Mouse (Mus musculus) midbrain, embryonic 12.5 days (tissue): ENCODE measurements at regions not wholly inside any gene's neighbourhood (a gene's known extent, or its start where the extent isn't known, plus 50 kb on each side); places are given as distances from the start of the nearest gene placed in this dataset.

Experiments used
- ATAC-seq: fragments of 200-750 bp; cut with Nextera tagmentation; 2 replicates; pipeline ENCODE4 v1.8.0; 2017; ENCODE audit warnings: low read depth, moderate TSS enrichment, moderate library complexity; ENCODE audit not compliant: low FRiP score
- H3K27ac ChIP-seq: fragments of 300-500 bp; sonication (generic); replicated peaks from 2 replicates; pipeline ENCODE4 v1.5.1; 2016; ENCODE audit warnings: mild to moderate bottlenecking
- H3K27me3 ChIP-seq: fragments of 300-500 bp; sonication (generic); 2 replicates; pipeline ENCODE4 v1.6.1; 2016; ENCODE audit warnings: mild to moderate bottlenecking
- H3K36me3 ChIP-seq: fragments of 300-500 bp; sonication (generic); 2 replicates; pipeline ENCODE4 v1.6.1; 2016
- H3K4me1 ChIP-seq: fragments of 300-500 bp; sonication (generic); 2 replicates; pipeline ENCODE4 v1.6.1; 2016
- H3K4me2 ChIP-seq: fragments of 300-500 bp; sonication (generic); replicated peaks from 2 replicates; pipeline ENCODE4 v1.6.1; 2016; ENCODE audit warnings: mild to moderate bottlenecking, moderate library complexity
- H3K4me3 ChIP-seq: fragments of 300-500 bp; sonication (generic); 2 replicates; pipeline ENCODE4 v1.5.1; 2016; ENCODE audit warnings: mild to moderate bottlenecking
- H3K9ac ChIP-seq: fragments of 300-500 bp; sonication (generic); replicated peaks from 2 replicates; pipeline ENCODE4 v1.6.1; 2016; ENCODE audit warnings: mild to moderate bottlenecking, moderate library complexity
- H3K9me3 ChIP-seq: fragments of 300-500 bp; sonication (generic); 2 replicates; pipeline ENCODE4 v1.6.1; 2016; ENCODE audit warnings: mild to moderate bottlenecking
- WGBS: fragments of 180-500 bp; shearing (Covaris S2); methylation state at CpG from one replicate; pipeline ENCODE4 v1.1.7; 2016; 5-methylcytosine and 5-hydroxymethylcytosine counted together

GRCm38 (mm10) chr4:101355431-101356092, 63.5 kb upstream of the Ak4 start:
- WGBS: under 1% methylated on average over 30 of the region's 31 CpGs
- ATAC-seq: no peak; the same call in 1 of the 2 replicates
- Histone ChIP-seq H3K4me3 (peak overlapping the region; percentile 79), H3K36me3 (no peaks in the 10 kb centered on the region), H3K27ac (peak overlapping the region; percentile 95), H3K4me2 (peak overlapping the region; percentile 66), H3K27me3 (no peaks in the 10 kb centered on the region), H3K4me1 (peaks cover 28% of the 10 kb centered on the region), H3K9me3 (no peaks in the 10 kb centered on the region), H3K9ac (peak overlapping the region; percentile 81)

GRCm38 (mm10) chr4:101354951-101355350, 64.1 kb upstream of the Ak4 start:
- ATAC-seq: no peak
- Histone ChIP-seq H3K4me1 (peaks cover 28% of the 10 kb centered on the region), H3K27me3 (no peaks in the 10 kb centered on the region), H3K9ac (peak overlapping the region; percentile 81), H3K27ac (no peak overlapping the region), H3K36me3 (peaks cover 4% of the 10 kb centered on the region; the same call in 1 of the 2 replicates), H3K4me2 (peak overlapping the region; percentile 66), H3K4me3 (peak overlapping the region; percentile 79), H3K9me3 (no peaks in the 10 kb centered on the region)
- 11% methylated on average over 7 of the region's 7 CpGs for WGBS

- Histone ChIP-seq H3K36me3 (peaks cover 4% of the 10 kb centered on the region; the same call in 1 of the 2 replicates), H3K27me3 (no peaks in the 10 kb centered on the region), H3K9ac (peak overlapping the region; percentile 81), H3K4me1 (peaks cover 28% of the 10 kb centered on the region), H3K9me3 (no peaks in the 10 kb centered on the region), H3K27ac (no peak overlapping the region), H3K4me3 (peak overlapping the region; percentile 79), H3K4me2 (peak overlapping the region; percentile 66)
- no peak for ATAC-seq
- 47% methylated on average over 7 of the region's 7 CpGs for WGBS
Measured at GRCm38 (mm10) chr4:101354086-101354855, 64.8 kb upstream of the Ak4 start.

- Histone ChIP-seq H3K9ac (no peak overlapping the region), H3K36me3 (peaks cover 4% of the 10 kb centered on the region; the same call in 1 of the 2 replicates), H3K4me2 (no peak overlapping the region), H3K27me3 (no peaks in the 10 kb centered on the region), H3K9me3 (no peaks in the 10 kb centered on the region), H3K4me3 (no peak overlapping the region), H3K27ac (no peak overlapping the region), H3K4me1 (peaks cover 21% of the 10 kb centered on the region)
- WGBS: 88% methylated on average over 4 of the region's 4 CpGs
- no peak for ATAC-seq
Measured at GRCm38 (mm10) chr4:101352178-101352577, 66.9 kb upstream of the Ak4 start.

GRCm38 (mm10) chr4:101351716-101352115, 67.4 kb upstream of the Ak4 start:
- no peak overlapping the region for H3K4me3 ChIP-seq
- no peak for ATAC-seq
- H3K27ac ChIP-seq: no peak overlapping the region
- H3K9me3 ChIP-seq: no peaks in the 10 kb centered on the region
- H3K9ac ChIP-seq: no peak overlapping the region
- peaks cover 21% of the 10 kb centered on the region for H3K4me1 ChIP-seq
- no peaks in the 10 kb centered on the region for H3K27me3 ChIP-seq
- WGBS: 91% methylated on average over 3 of the region's 3 CpGs
- no peak overlapping the region for H3K4me2 ChIP-seq
- H3K36me3 ChIP-seq: peaks cover 6% of the 10 kb centered on the region; the same call in 1 of the 2 replicates

- no peak overlapping the region for H3K4me2 ChIP-seq
- no peaks in the 10 kb centered on the region for H3K9me3 ChIP-seq
- no peak overlapping the region for H3K27ac ChIP-seq
- ATAC-seq: no peak
- no peaks in the 10 kb centered on the region for H3K27me3 ChIP-seq
- H3K36me3 ChIP-seq: peaks cover 16% of the 10 kb centered on the region
- no peak overlapping the region for H3K9ac ChIP-seq
- H3K4me1 ChIP-seq: peaks cover 21% of the 10 kb centered on the region
- whole genome bisulfite sequencing: 87% methylated on average over 8 of the region's 8 CpGs
- no peak overlapping the region for H3K4me3 ChIP-seq
Measured at GRCm38 (mm10) chr4:101350656-101351055, 68.4 kb upstream of the Ak4 start.

GRCm38 (mm10) chr4:101350222-101350621, 68.9 kb upstream of the Ak4 start:
- Histone ChIP-seq H3K4me3 (no peak overlapping the region), H3K4me1 (peaks cover 18% of the 10 kb centered on the region), H3K36me3 (peaks cover 20% of the 10 kb centered on the region), H3K9ac (no peak overlapping the region), H3K27me3 (no peaks in the 10 kb centered on the region), H3K27ac (no peak overlapping the region), H3K4me2 (no peak overlapping the region), H3K9me3 (no peaks in the 10 kb centered on the region)
- ATAC-seq: no peak
- WGBS: 83% methylated on average over 3 of the region's 3 CpGs

- Histone ChIP-seq H3K9me3 (no peaks in the 10 kb centered on the region), H3K27ac (no peak overlapping the region), H3K36me3 (peaks cover 21% of the 10 kb centered on the region), H3K4me1 (peaks cover 10% of the 10 kb centered on the region), H3K27me3 (no peaks in the 10 kb centered on the region), H3K4me2 (no peak overlapping the region), H3K9ac (no peak overlapping the region), H3K4me3 (no peak overlapping the region)
- WGBS: 33% methylated on average over 4 of the region's 4 CpGs
- ATAC-seq: no peak
Measured at GRCm38 (mm10) chr4:101349413-101349812, 69.7 kb upstream of the Ak4 start.

- H3K4me3 ChIP-seq: no peak overlapping the region
- H3K4me1 ChIP-seq: no peaks in the 10 kb centered on the region; the same call in 1 of the 2 replicates
- H3K4me2 ChIP-seq: no peak overlapping the region
- H3K36me3 ChIP-seq: peaks cover 31% of the 10 kb centered on the region
- no peaks in the 10 kb centered on the region for H3K9me3 ChIP-seq
- H3K27ac ChIP-seq: no peak overlapping the region
- no peak for ATAC-seq
- no peak overlapping the region for H3K9ac ChIP-seq
- WGBS: 89% methylated on average over 6 of the region's 6 CpGs
- no peaks in the 10 kb centered on the region for H3K27me3 ChIP-seq
Measured at GRCm38 (mm10) chr4:101347309-101347708, 71.8 kb upstream of the Ak4 start.

- WGBS: 96% methylated on average over 8 of the region's 8 CpGs
- no peak overlapping the region for H3K27ac ChIP-seq
Measured at GRCm38 (mm10) chr4:101342071-101342762, 76.9 kb upstream of the Ak4 start.

GRCm38 (mm10) chr4:101340741-101341140, 75.7 kb upstream of the Jak1 start:
- no peak overlapping the region for H3K9ac ChIP-seq
- no peaks in the 10 kb centered on the region for H3K4me1 ChIP-seq
- H3K4me3 ChIP-seq: no peak overlapping the region
- no peak overlapping the region for H3K27ac ChIP-seq
- no peak overlapping the region for H3K4me2 ChIP-seq
- H3K9me3 ChIP-seq: no peaks in the 10 kb centered on the region
- no peak for ATAC-seq
- no peaks in the 10 kb centered on the region for H3K27me3 ChIP-seq
- H3K36me3 ChIP-seq: peaks cover 16% of the 10 kb centered on the region

More at GRCm38 (mm10) chr4:101342071-101342762, 76.9 kb upstream of the Ak4 start:
- Histone ChIP-seq H3K27me3 (no peaks in the 10 kb centered on the region), H3K9ac (no peak overlapping the region), H3K4me3 (no peak overlapping the region), H3K4me1 (no peaks in the 10 kb centered on the region), H3K9me3 (no peaks in the 10 kb centered on the region), H3K4me2 (no peak overlapping the region), H3K36me3 (peaks cover 27% of the 10 kb centered on the region)
- ATAC-seq: no peak

GRCm38 (mm10) chr4:101338211-101338610, 73.1 kb upstream of the Jak1 start:
- H3K27ac ChIP-seq: no peak overlapping the region
- no peaks in the 10 kb centered on the region for H3K4me1 ChIP-seq
- no peaks in the 10 kb centered on the region for H3K27me3 ChIP-seq
- ATAC-seq: no peak
- H3K9ac ChIP-seq: no peak overlapping the region
- H3K9me3 ChIP-seq: no peaks in the 10 kb centered on the region
- no peak overlapping the region for H3K4me3 ChIP-seq
- no peak overlapping the region for H3K4me2 ChIP-seq
- no peaks in the 10 kb centered on the region for H3K36me3 ChIP-seq
